Mouse (Mus musculus) left cerebral cortex, postnatal 25 days (tissue): ENCODE results near the gene Efcab2. TPM values are rescaled to one million over a fixed set of nuclear protein-coding genes. Genes with fewer than 3 reads are reported as not detected.

ENCODE experiments used
- DNase-seq, 2 experiments: peaks; one replicate each; pipeline ENCODE4 v3.0.0; 2022; ENCODE audit warnings: low spot score in 2 of 2, mixed read lengths in 1 of 2
- intact Hi-C: fragments of 180-260 bp; cut with DNase I; formaldehyde crosslinking; loops from one replicate; pipeline ENCODE4 v1.15.1; 2025
- total RNA-seq, 2 experiments: library from RNA; stranded (reverse); gene quantifications; 2 replicates each; pipeline ENCODE4 v1.2.3; 2021

The Efcab2 gene
- total RNA-seq, 2 experiments from 2014 or later, result 8.0 to 11.5 TPM

- intact Hi-C loops, result loop anchor here (5.0 to 10.0 kb wide), 3 partner anchors 151 to 519 kb away; no protein-coding TSS in a partner anchor
- DNase-seq, result peak; percentile 84 to 90
Observed at GRCm38 (mm10) chr1:178463712-178464111, 57.8 kb downstream of the Efcab2 start.

GRCm38 (mm10) chr1:178464140-178464539 lies 58.3 kb downstream of the Efcab2 start:
- DNase-seq, result no peak
- intact Hi-C loops, result loop anchor here (5.0 to 10.0 kb wide), 3 partner anchors 152 to 519 kb away; no protein-coding TSS in a partner anchor

GRCm38 (mm10) chr1:178467594-178467993 lies 61.7 kb downstream of the Efcab2 start:
- intact Hi-C loops, result loop anchor here (10.0 kb wide), 1 partner anchor 523 kb away; no protein-coding TSS in a partner anchor

GRCm38 (mm10) chr1:178468280-178468679 lies 62.4 kb downstream of the Efcab2 start:
- DNase-seq, result peak; percentile 41 to 58
- intact Hi-C loops, result loop anchor here (10.0 kb wide), 1 partner anchor 523 kb away; no protein-coding TSS in a partner anchor

More at GRCm38 (mm10) chr1:178467594-178467993, 61.7 kb downstream of the Efcab2 start:
- DNase-seq, result no peak

- DNase-seq, result no peak
- intact Hi-C loops, result no loop called here
Observed at GRCm38 (mm10) chr1:178483854-178484253, 78.0 kb downstream of the Efcab2 start.

GRCm38 (mm10) chr1:178485138-178485867 lies 79.4 kb downstream of the Efcab2 start:
- intact Hi-C loops, result no loop called here
- DNase-seq, result no peak

GRCm38 (mm10) chr1:178485868-178486220 lies 80.0 kb downstream of the Efcab2 start:
- intact Hi-C loops, result no loop called here
- DNase-seq, result no peak

- intact Hi-C loops, result no loop called here
- DNase-seq, result peak; percentile 42 to 73
Observed at GRCm38 (mm10) chr1:178486828-178487227, 80.9 kb downstream of the Efcab2 start.

- no peak for DNase-seq
- intact Hi-C loops, result no loop called here
Observed at GRCm38 (mm10) chr1:178489127-178489526, 83.2 kb downstream of the Efcab2 start.

- no peak for DNase-seq
- intact Hi-C loops, result no loop called here
Observed at GRCm38 (mm10) chr1:178491733-178492132, 85.8 kb downstream of the Efcab2 start.

GRCm38 (mm10) chr1:178492493-178492892 lies 86.6 kb downstream of the Efcab2 start:
- no peak for DNase-seq
- intact Hi-C loops, result no loop called here

GRCm38 (mm10) chr1:178496186-178496585 lies 90.3 kb downstream of the Efcab2 start:
- intact Hi-C loops, result no loop called here
- DNase-seq, result no peak

- no peak for DNase-seq
- intact Hi-C loops, result no loop called here
Observed at GRCm38 (mm10) chr1:178496841-178497240, 91.0 kb downstream of the Efcab2 start.

- no peak for DNase-seq
- intact Hi-C loops, result no loop called here
Observed at GRCm38 (mm10) chr1:178506938-178507337, 101.1 kb downstream of the Efcab2 start.

- intact Hi-C loops, result no loop called here
- no peak for DNase-seq
Observed at GRCm38 (mm10) chr1:178512323-178513031, 106.6 kb downstream of the Efcab2 start.

GRCm38 (mm10) chr1:178513954-178514353 lies 108.1 kb downstream of the Efcab2 start:
- no peak for DNase-seq
- intact Hi-C loops, result no loop called here

- intact Hi-C loops, result no loop called here
- DNase-seq, result no peak
Observed at GRCm38 (mm10) chr1:178515839-178516238, 110.0 kb downstream of the Efcab2 start.

GRCm38 (mm10) chr1:178522389-178522788 lies 116.5 kb downstream of the Efcab2 start:
- intact Hi-C loops, result no loop called here
- no peak for DNase-seq

- intact Hi-C loops, result no loop called here
- no peak for DNase-seq
Observed at GRCm38 (mm10) chr1:178523152-178523551, 117.3 kb downstream of the Efcab2 start.

- intact Hi-C loops, result loop anchor here (1.0 kb wide), 2 partner anchors 433 to 615 kb away; no protein-coding TSS in a partner anchor
- peak; percentile 73 to 85 for DNase-seq
Observed at GRCm38 (mm10) chr1:178527185-178527546, 121.3 kb downstream of the Efcab2 start.
